Mouse (Mus musculus) neural tube, embryonic 15.5 days (tissue): ENCODE data around the gene Slc29a4. TPM values are rescaled to one million over a fixed set of nuclear protein-coding genes. Genes with fewer than 3 reads are reported as not detected.

Source experiments
- ATAC-seq: fragments of 200-750 bp; cut with Nextera tagmentation; 2 replicates; pipeline ENCODE4 v1.8.0; 2017; ENCODE audit warnings: mild to moderate bottlenecking, moderate TSS enrichment, moderate library complexity; ENCODE audit not compliant: low FRiP score
- H3K27ac ChIP-seq: fragments of 300-500 bp; sonication (generic); replicated peaks from 2 replicates; pipeline ENCODE4 v1.5.1; 2015; ENCODE audit warnings: mild to moderate bottlenecking, inconsistent platforms
- H3K27me3 ChIP-seq: fragments of 300-500 bp; sonication (generic); replicated peaks from 2 replicates; pipeline ENCODE4 v1.6.1; 2015; ENCODE audit warnings: inconsistent platforms
- H3K36me3 ChIP-seq: fragments of 300-500 bp; sonication (generic); 2 replicates; pipeline ENCODE4 v1.6.1; 2015; ENCODE audit warnings: inconsistent platforms
- H3K4me1 ChIP-seq: fragments of 300-500 bp; sonication (generic); 2 replicates; pipeline ENCODE4 v1.6.1; 2015; ENCODE audit warnings: inconsistent platforms
- H3K4me2 ChIP-seq: fragments of 300-500 bp; sonication (generic); 2 replicates; pipeline ENCODE4 v1.6.1; 2015; ENCODE audit warnings: inconsistent platforms, mild to moderate bottlenecking, moderate library complexity
- H3K4me3 ChIP-seq: fragments of 300-500 bp; sonication (generic); replicated peaks from 2 replicates; pipeline ENCODE4 v1.5.1; 2015; ENCODE audit warnings: mild to moderate bottlenecking, inconsistent platforms
- H3K9ac ChIP-seq: fragments of 300-500 bp; sonication (generic); replicated peaks from 2 replicates; pipeline ENCODE4 v1.6.1; 2015; ENCODE audit warnings: mild to moderate bottlenecking, inconsistent platforms
- H3K9me3 ChIP-seq: fragments of 300-500 bp; sonication (generic); replicated peaks from 2 replicates; pipeline ENCODE4 v1.6.1; 2016; ENCODE audit warnings: inconsistent platforms
- WGBS: fragments of 180-500 bp; shearing (Covaris S2); methylation state at CpG from one replicate; pipeline ENCODE4 v1.1.7; 2015; ENCODE audit warnings: mixed read lengths; 5-methylcytosine and 5-hydroxymethylcytosine counted together
- polyA plus RNA-seq: library from polyadenylated mRNA; unstranded; fragments of >200 nt; fragmentation: Nextera tagmentation; extraction: Ambion mirVana; gene quantifications from 2 replicates; pipeline ENCODE4 v1.2.1, GENCODE M21; 2015

Slc29a4 gene
- polyA plus RNA-seq, 1 experiment from 2014 or later = 82.4 TPM

DNA sequence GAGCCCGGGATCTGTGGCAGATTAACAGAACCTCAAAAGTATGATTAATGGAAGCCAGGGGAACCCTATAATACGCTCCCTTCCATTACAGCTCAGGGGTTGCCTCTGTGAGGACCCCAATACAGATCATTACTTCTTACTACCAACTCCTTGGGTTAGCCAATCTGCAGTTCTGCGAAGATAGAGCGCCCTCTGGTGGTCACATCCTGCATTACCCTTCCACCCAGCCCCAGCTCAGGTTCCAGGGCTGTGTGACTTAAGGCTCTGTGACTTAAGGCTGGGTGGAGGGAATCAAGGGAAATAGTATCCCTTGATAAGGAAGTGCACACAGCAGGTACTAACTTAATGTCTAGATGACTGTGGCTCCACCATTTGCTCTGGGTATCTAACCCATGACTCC is 25.7 kb downstream of the Slc29a4 start:
- no peak overlapping the region for H3K9ac ChIP-seq
- peak; percentile 36 for ATAC-seq
- H3K4me3 ChIP-seq = no peak overlapping the region
- no peak overlapping the region for H3K4me2 ChIP-seq
- H3K27me3 ChIP-seq = no peaks in the 10 kb centered on the region
- H3K36me3 ChIP-seq = peaks cover 40% of the 10 kb centered on the region
- no peaks in the 10 kb centered on the region for H3K4me1 ChIP-seq
- no peaks in the 10 kb centered on the region for H3K9me3 ChIP-seq
- H3K27ac ChIP-seq = no peak overlapping the region
- WGBS = 21% methylated on average over 4 of the region's 4 CpGs

DNA sequence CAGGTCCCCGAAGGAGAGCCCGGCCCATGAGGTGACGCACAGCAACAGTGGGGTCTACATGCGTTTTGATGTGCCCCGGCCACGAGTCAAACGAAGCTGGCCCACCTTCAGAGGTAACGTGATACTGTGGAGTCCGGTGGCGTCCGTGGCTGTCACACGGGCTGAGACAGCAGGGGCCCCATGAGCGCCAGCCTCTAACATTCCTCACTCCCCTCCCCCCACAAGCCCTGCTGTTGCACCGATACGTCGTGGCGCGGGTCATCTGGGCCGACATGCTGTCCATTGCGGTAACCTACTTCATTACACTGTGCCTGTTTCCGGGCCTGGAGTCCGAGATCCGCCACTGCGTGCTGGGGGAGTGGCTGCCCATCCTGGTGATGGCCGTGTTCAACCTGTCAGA is 26.2 kb downstream of the Slc29a4 start:
- no peak for ATAC-seq

DNA sequence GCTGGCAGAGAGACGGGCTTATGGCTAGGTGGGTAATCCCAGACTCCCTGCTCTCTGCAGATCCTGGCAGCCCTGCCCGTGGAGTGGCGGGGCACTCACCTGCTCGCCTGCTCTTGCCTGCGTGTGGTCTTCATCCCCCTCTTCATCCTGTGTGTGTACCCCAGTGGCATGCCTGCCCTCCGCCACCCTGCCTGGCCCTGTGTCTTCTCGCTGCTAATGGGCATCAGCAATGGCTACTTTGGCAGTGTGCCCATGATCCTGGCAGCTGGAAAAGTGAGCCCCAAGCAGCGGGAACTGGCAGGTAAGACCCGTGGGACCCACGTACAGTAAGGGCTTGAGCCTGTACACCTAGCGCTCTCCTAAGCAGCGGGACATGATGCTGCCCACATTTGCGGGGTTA is 27.6 kb downstream of the Slc29a4 start:
- Histone ChIP-seq H3K27ac (no peak overlapping the region), H3K36me3 (peaks cover 26% of the 10 kb centered on the region)
- WGBS = 89% methylated on average over 13 of the region's 13 CpGs

More for the DNA sequence above, 26.2 kb downstream of the Slc29a4 start:
- Histone ChIP-seq H3K4me3 (no peak overlapping the region), H3K27me3 (no peaks in the 10 kb centered on the region), H3K9me3 (no peaks in the 10 kb centered on the region), H3K36me3 (peaks cover 39% of the 10 kb centered on the region), H3K4me1 (0 out of 2 replicates have a peak, but pooled peaks cover 3% of the 10 kb centered on the region), H3K27ac (no peak overlapping the region), H3K4me2 (no peak overlapping the region), H3K9ac (no peak overlapping the region)
- 76% methylated on average over 25 of the region's 25 CpGs for WGBS

DNA sequence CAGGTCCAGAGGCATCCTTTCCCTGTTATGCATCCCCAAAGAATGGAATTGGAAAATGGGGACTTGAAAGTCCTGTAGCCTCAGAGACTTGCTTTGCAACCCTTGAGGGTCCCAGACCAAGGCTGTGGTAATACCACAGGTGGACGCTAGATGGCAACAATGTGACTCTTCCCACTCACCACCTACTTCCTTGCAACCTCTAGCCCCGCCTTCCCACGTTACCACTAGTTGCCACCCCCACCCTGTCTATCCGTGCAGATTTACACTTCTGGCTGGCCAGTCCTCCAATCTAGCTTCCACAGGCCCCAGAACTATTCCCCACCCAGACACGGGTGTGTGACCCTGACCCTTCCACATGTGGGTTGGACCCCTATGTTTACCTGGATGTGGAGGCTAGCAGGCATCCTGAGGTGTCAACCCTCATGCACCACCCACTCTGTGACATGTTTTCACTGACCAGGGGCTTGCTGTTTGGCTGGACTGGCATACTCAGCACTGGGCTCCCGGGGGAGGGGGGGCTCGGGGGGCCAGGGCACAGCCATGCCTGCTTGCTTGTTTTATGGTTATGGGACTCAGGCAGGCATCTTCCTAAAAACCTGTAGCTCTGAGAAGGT is 31.3 kb downstream of the Slc29a4 start:
- Histone ChIP-seq H3K9me3 (no peaks in the 10 kb centered on the region), H3K27me3 (no peaks in the 10 kb centered on the region), H3K4me1 (peaks cover 7% of the 10 kb centered on the region), H3K4me3 (no peak overlapping the region), H3K9ac (no peak overlapping the region), H3K36me3 (peaks cover 56% of the 10 kb centered on the region), H3K27ac (peak overlapping the region; percentile 66), H3K4me2 (peak overlapping the region; percentile 35)
- WGBS = 14% methylated on average over 7 of the region's 7 CpGs
- peak; percentile 73 for ATAC-seq

More for the DNA sequence above, 27.6 kb downstream of the Slc29a4 start:
- no peak overlapping the region for H3K9ac ChIP-seq
- no peak overlapping the region for H3K4me2 ChIP-seq
- H3K4me3 ChIP-seq = no peak overlapping the region
- H3K4me1 ChIP-seq = peaks cover 7% of the 10 kb centered on the region
- no peaks in the 10 kb centered on the region for H3K9me3 ChIP-seq
- ATAC-seq = no peak
- no peaks in the 10 kb centered on the region for H3K27me3 ChIP-seq

DNA sequence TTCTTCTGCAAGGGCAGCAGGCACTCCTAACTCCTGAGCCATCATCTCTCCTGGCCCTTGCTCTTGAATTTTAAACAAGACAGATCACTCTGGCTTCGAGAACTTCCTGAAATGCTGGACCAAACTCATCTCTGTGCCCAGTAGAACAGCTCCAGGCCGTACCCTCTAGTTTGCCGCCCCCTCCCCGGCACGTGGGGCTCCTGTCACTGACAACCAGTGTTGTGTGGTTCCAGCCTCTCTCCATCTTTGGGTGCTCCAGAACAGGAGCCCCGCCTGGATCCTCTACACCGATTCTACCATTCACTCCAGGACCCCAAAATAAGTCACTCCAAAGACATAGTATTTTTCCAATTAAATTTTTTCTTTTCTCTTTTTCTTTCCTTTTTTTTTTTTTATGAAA is 32.0 kb downstream of the Slc29a4 start:
- no peak for ATAC-seq
- no peak overlapping the region for H3K4me3 ChIP-seq
- no peak overlapping the region for H3K27ac ChIP-seq
- H3K4me2 ChIP-seq = no peak overlapping the region
- no peak overlapping the region for H3K9ac ChIP-seq
- no peaks in the 10 kb centered on the region for H3K9me3 ChIP-seq
- peaks cover 57% of the 10 kb centered on the region for H3K36me3 ChIP-seq
- no peaks in the 10 kb centered on the region for H3K27me3 ChIP-seq
- WGBS = 93% methylated on average over 7 of the region's 7 CpGs
- peaks cover 7% of the 10 kb centered on the region for H3K4me1 ChIP-seq

DNA sequence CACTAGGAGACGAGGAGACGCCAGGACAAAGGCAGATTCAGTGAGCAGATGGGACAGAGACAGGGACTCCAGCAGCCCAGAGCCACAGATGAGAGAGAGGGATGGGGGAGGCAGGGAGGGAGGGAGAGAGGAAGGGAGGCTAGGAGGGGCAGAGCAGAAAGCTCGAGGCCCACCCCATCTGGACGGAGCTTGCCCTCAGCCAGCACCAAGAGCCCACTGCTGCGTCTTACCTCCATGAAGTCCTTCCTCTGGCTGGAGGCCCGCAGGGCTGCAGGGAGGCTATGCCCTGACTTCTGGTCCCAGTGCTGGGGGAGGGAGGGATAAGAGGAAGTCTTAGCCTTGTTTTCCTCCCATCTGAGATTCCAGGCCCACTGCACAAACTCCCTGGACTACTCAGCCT is 34.4 kb downstream of the Slc29a4 start:
- 86% methylated on average over 6 of the region's 6 CpGs for WGBS
- Histone ChIP-seq H3K9ac (no peak overlapping the region), H3K4me1 (peaks cover 7% of the 10 kb centered on the region), H3K27me3 (no peaks in the 10 kb centered on the region), H3K9me3 (no peaks in the 10 kb centered on the region), H3K4me3 (no peak overlapping the region), H3K4me2 (no peak overlapping the region), H3K36me3 (peaks cover 68% of the 10 kb centered on the region), H3K27ac (no peak overlapping the region)
- ATAC-seq = no peak

DNA sequence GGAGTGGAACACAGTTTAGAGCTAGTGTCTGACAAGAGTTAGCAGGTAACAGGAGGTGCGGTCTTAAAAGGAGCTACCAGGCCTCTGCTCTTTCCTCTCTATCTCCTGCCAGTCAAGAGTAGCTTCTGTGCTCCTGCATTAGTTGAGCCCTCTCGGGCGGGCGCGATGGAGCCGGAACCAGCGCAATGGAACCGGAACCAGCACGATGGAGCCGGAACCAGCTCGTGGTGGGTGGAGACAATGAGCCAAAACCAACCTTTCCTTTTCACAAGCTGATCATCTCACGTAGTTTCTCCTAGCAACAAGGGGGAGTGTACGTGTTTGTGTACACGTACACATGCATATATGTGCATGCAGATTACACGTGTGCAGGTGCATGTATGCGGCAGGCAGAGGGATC is 36.0 kb downstream of the Slc29a4 start:
- Histone ChIP-seq H3K36me3 (peaks cover 83% of the 10 kb centered on the region), H3K4me3 (no peak overlapping the region), H3K27me3 (no peaks in the 10 kb centered on the region), H3K9me3 (no peaks in the 10 kb centered on the region), H3K4me1 (peaks cover 6% of the 10 kb centered on the region), H3K4me2 (no peak overlapping the region), H3K9ac (no peak overlapping the region), H3K27ac (no peak overlapping the region)
- no peak for ATAC-seq
- WGBS = 98% methylated on average over 16 of the region's 16 CpGs

DNA sequence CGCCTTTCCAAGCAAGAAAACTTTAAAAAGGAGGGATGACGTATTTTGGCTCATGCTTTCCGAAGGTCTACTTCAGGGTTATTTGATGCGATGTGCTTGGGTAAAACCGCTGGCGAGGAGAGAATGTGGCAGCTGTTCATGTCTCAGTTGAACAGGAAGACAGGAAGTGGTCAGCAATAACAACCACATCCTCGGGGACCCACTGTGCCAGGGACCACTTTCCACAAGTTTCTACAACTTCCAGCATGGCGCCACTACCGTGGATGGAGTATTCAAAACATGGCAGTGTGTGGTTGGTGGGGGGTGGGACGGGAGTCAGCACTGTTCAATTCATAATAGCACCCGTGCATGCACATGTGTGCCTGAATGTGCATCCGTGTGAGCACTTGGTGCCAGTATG is 38.0 kb downstream of the Slc29a4 start:
- Histone ChIP-seq H3K4me1 (no peaks in the 10 kb centered on the region), H3K9ac (no peak overlapping the region), H3K36me3 (peaks cover 98% of the 10 kb centered on the region), H3K27me3 (no peaks in the 10 kb centered on the region), H3K4me3 (no peak overlapping the region), H3K9me3 (no peaks in the 10 kb centered on the region), H3K4me2 (no peak overlapping the region), H3K27ac (no peak overlapping the region)
- 90% methylated on average over 12 of the region's 12 CpGs for WGBS
- no peak for ATAC-seq

DNA sequence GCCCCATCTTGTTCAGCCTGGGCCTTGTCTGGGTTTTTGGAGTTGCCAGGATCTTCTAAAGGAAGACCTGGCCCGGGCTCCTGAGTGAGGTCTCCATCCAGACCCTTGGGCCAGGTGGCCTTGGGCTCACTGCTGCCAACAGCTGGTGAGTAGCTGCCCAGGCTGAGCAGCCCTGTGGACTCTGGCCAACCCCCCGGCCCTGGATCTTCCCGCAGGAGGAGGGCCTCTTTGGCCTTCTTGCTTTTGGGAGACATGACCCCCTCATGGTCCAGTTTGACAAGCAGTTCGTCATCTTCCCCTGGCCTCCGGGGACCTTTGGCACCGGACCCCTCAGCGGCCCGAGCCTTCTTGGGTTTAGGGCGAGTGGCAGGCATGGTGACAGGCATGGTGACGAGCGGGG is 39.6 kb downstream of the Slc29a4 start:
- no peak overlapping the region for H3K27ac ChIP-seq
- no peaks in the 10 kb centered on the region for H3K9me3 ChIP-seq
- peaks cover 98% of the 10 kb centered on the region for H3K36me3 ChIP-seq
- no peak overlapping the region for H3K9ac ChIP-seq
- H3K4me1 ChIP-seq = no peaks in the 10 kb centered on the region
- H3K27me3 ChIP-seq = no peaks in the 10 kb centered on the region
- H3K4me3 ChIP-seq = no peak overlapping the region
- ATAC-seq = no peak
- 88% methylated on average over 11 of the region's 11 CpGs for WGBS
- H3K4me2 ChIP-seq = no peak overlapping the region

DNA sequence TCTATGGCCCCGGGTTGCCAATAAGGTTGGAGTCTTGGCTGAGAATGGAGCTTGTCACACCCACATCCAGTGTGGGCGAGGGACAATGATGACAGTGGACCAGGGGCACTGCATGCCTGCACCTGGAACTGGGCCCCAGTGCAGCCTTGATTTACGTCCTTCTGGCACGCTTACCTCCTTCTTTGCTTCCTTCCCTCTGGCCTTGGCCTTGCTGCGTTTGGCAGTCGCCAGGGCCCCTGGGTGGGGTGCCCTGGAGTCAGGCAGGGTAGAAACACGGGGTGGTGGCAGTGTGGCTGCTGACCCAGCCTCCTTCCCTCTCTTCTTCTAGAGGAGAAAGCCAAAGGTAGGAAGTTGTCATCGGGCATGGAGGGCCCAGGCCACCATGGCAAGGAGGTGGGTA is 47.6 kb downstream of the Slc29a4 start:
- no peaks in the 10 kb centered on the region for H3K4me1 ChIP-seq
- H3K4me3 ChIP-seq = no peak overlapping the region
- peaks cover 89% of the 10 kb centered on the region for H3K36me3 ChIP-seq
- 69% methylated on average over 8 of the region's 8 CpGs for WGBS
- H3K4me2 ChIP-seq = no peak overlapping the region
- no peak for ATAC-seq
- H3K9ac ChIP-seq = no peak overlapping the region
- H3K9me3 ChIP-seq = no peaks in the 10 kb centered on the region
- H3K27ac ChIP-seq = no peak overlapping the region
- no peaks in the 10 kb centered on the region for H3K27me3 ChIP-seq

DNA sequence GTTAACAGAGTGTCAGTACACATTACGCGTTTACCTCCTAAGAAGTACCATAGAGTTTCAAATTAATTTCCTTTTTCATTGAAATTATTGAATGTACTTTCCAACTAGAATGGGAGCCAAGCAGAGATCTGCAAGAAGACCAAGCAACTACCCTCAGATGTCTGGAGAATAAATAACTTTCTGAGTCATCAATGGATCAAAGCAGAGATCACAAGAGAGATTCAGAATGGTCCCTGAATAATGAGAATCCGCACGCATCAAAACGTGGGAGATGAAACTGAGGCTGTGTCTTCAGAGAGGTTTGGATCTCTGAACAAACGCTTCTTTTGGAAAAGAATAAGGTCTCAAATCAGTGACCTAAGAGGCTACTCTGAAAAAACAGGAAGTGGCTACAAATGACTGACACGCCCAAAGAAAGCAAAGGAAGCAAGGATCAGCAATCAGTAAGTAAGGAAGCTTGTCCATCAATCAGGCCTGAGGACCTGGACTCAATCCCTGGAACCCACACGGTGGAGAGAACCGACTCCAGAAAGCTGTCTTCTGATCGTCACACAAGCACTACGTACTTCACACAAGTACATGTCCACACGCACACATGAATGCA is 54.8 kb downstream of the Slc29a4 start:
- Histone ChIP-seq H3K36me3 (peaks cover 79% of the 10 kb centered on the region), H3K27ac (0 out of 2 replicates have a peak overlapping the region, but pooled peaks have one; percentile 10), H3K9me3 (no peaks in the 10 kb centered on the region), H3K4me1 (peaks cover 2% of the 10 kb centered on the region; the same call in 1 of the 2 replicates), H3K4me2 (no peak overlapping the region), H3K9ac (no peak overlapping the region), H3K27me3 (no peaks in the 10 kb centered on the region), H3K4me3 (no peak overlapping the region)
- no peak for ATAC-seq
- WGBS = 76% methylated on average over 12 of the region's 12 CpGs

DNA sequence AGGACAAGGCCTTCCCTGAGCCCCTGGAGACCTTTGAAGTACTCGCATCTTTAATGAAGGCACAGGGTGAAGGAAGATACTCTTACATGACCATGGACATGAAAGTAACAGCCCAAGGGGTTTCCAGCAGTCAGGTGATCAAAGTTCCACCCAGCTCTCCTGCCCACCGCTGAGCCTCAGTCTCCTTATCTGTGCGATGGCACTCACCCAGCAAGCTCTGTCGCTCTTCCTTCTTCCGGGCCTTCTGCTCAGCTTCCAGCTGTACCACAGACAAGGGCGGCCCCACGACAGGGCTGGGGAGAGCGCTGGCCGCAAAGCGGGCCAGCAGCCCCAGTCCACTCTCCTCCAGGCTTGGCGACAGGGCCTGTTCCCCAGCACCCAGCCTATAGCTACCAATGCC is 57.9 kb downstream of the Slc29a4 start:
- Histone ChIP-seq H3K4me1 (peaks cover 9% of the 10 kb centered on the region), H3K27ac (no peak overlapping the region), H3K27me3 (no peaks in the 10 kb centered on the region), H3K9ac (no peak overlapping the region), H3K4me2 (no peak overlapping the region), H3K4me3 (no peak overlapping the region), H3K36me3 (peaks cover 52% of the 10 kb centered on the region), H3K9me3 (no peaks in the 10 kb centered on the region)
- 89% methylated on average over 11 of the region's 11 CpGs for WGBS
- ATAC-seq = peak; percentile 19; the same call in 1 of the 2 replicates
